Mouse (Mus musculus) G1E (cell line): Measurements from ENCODE around the gene Schip1. TPM values are rescaled to one million over a fixed set of nuclear protein-coding genes. Genes with fewer than 3 reads are reported as not detected.

ENCODE experiments used
- ATAC-seq: 2 replicates; pipeline ENCODE4 v1.8.0; 2016; ENCODE audit warnings: mild to moderate bottlenecking; ENCODE audit not compliant: insufficient number of reproducible peaks, poor library complexity, low FRiP score, severe bottlenecking; ENCODE audit errors: extremely low read depth
- DNase-seq: peaks from one replicate; pipeline ENCODE4 v3.0.0; 2012; ENCODE audit warnings: low spot score
- H3K27me3 ChIP-seq: 2 replicates; pipeline ENCODE4 v1.6.1; 2012; ENCODE audit warnings: mild to moderate bottlenecking, low read length, inconsistent platforms; ENCODE audit not compliant: insufficient read depth
- H3K36me3 ChIP-seq: replicated peaks from 2 replicates; pipeline ENCODE3; 2012; ENCODE audit warnings: mild to moderate bottlenecking, inconsistent platforms
- H3K4me1 ChIP-seq: 2 replicates; pipeline ENCODE4 v1.6.1; 2012; ENCODE audit warnings: low read depth, low read length, inconsistent platforms, mixed read lengths; ENCODE audit not compliant: insufficient read depth
- H3K4me3 ChIP-seq: 2 replicates; pipeline ENCODE4 v1.5.1; 2012; ENCODE audit warnings: low read depth, mild to moderate bottlenecking, inconsistent platforms, low read length, moderate library complexity, mixed read lengths
- H3K9me3 ChIP-seq: replicated peaks from 2 replicates; pipeline ENCODE4 v1.6.1; 2012; ENCODE audit warnings: inconsistent platforms
- CTCF ChIP-seq: IDR thresholded peaks from 2 replicates; pipeline ENCODE4 v1.5.1; 2012; ENCODE audit warnings: low read depth, low read length, inconsistent platforms, mixed read lengths
- GATA1 ChIP-seq: IDR thresholded peaks from 2 replicates; pipeline ENCODE4 v1.6.1; 2012; ENCODE audit warnings: borderline replicate concordance, low read length, inconsistent platforms, mixed read lengths
- GATA2 ChIP-seq: IDR thresholded peaks from 2 replicates; pipeline ENCODE4 v1.6.1; 2012; ENCODE audit warnings: low read depth, low read length, inconsistent platforms, borderline replicate concordance
- POLR2AphosphoS5 ChIP-seq: IDR thresholded peaks from 2 replicates; pipeline ENCODE4 v1.6.1; 2012; ENCODE audit warnings: low read depth, low read length, inconsistent platforms; ENCODE audit not compliant: insufficient replicate concordance
- TAL1 ChIP-seq: conservative IDR thresholded peaks from 2 replicates; pipeline ENCODE4 v1.6.1; 2012; ENCODE audit warnings: low read depth, low read length, inconsistent platforms, mixed read lengths
- polyA plus RNA-seq: library from polyadenylated mRNA; stranded (reverse); fragments of >175 nt; gene quantifications from 2 replicates; pipeline ENCODE4 v1.2.3, GENCODE M21; 2012
- total RNA-seq, 2 experiments: library from RNA; stranded (forward) in 1 of 2; stranded (reverse) in 1 of 2; fragments of 200-1000 nt in 1 of 2; fragments of >200 nt in 1 of 2; fragmentation: Nextera tagmentation in 1 of 2; gene quantifications; 2 replicates each; pipeline ENCODE4 v1.2.3; 2014 to 2017

Gene Schip1
- total and polyA plus RNA-seq, 3 experiments = 0.16 TPM; not detected in 2

GRCm38 (mm10) chr3:68453719-68454455, 389.3 kb downstream of the Schip1 start:
- Histone ChIP-seq H3K4me3 (no peak overlapping the region), H3K4me1 (no peaks in the 10 kb centered on the region)
- no peak for ATAC-seq

GRCm38 (mm10) chr3:68466643-68467042, 402.0 kb downstream of the Schip1 start:
- H3K36me3 ChIP-seq = no peaks in the 10 kb centered on the region

More at GRCm38 (mm10) chr3:68453719-68454455, 389.3 kb downstream of the Schip1 start:
- no peak for DNase-seq
- Histone ChIP-seq H3K36me3 (no peaks in the 10 kb centered on the region), H3K9me3 (peaks cover 8% of the 10 kb centered on the region), H3K27me3 (no peaks in the 10 kb centered on the region)
- no peak for TF ChIP-seq GATA2
- TF ChIP-seq POLR2AphosphoS5 = no peak
- no peak for TF ChIP-seq TAL1
- TF ChIP-seq GATA1 = no peak
- no peak for TF ChIP-seq CTCF

GRCm38 (mm10) chr3:68467941-68468687, 403.5 kb downstream of the Schip1 start:
- Histone ChIP-seq H3K9me3 (peaks cover 24% of the 10 kb centered on the region), H3K4me3 (no peak overlapping the region), H3K36me3 (no peaks in the 10 kb centered on the region), H3K4me1 (no peaks in the 10 kb centered on the region), H3K27me3 (no peaks in the 10 kb centered on the region)
- TF ChIP-seq POLR2AphosphoS5 = no peak
- no peak for TF ChIP-seq CTCF
- TF ChIP-seq TAL1 = no peak
- TF ChIP-seq GATA2 = no peak
- no peak for TF ChIP-seq GATA1
- ATAC-seq (no peak), DNase-seq (no peak)

More at GRCm38 (mm10) chr3:68466643-68467042, 402.0 kb downstream of the Schip1 start:
- no peak for TF ChIP-seq CTCF
- no peak for TF ChIP-seq GATA1
- TF ChIP-seq POLR2AphosphoS5 = no peak
- no peak for TF ChIP-seq TAL1
- no peak for TF ChIP-seq GATA2
- H3K4me3 ChIP-seq = no peak overlapping the region
- no peak for ATAC-seq
- H3K9me3 ChIP-seq = peaks cover 26% of the 10 kb centered on the region
- H3K27me3 ChIP-seq = no peaks in the 10 kb centered on the region
- no peak for DNase-seq
- no peaks in the 10 kb centered on the region for H3K4me1 ChIP-seq

GRCm38 (mm10) chr3:68469643-68470042, 405.0 kb downstream of the Schip1 start:
- H3K4me1 ChIP-seq = no peaks in the 10 kb centered on the region
- peaks cover 30% of the 10 kb centered on the region for H3K9me3 ChIP-seq
- no peaks in the 10 kb centered on the region for H3K27me3 ChIP-seq
- TF ChIP-seq GATA1 = no peak
- TF ChIP-seq POLR2AphosphoS5 = no peak
- TF ChIP-seq CTCF = no peak
- no peak for TF ChIP-seq TAL1
- no peak for TF ChIP-seq GATA2
- H3K36me3 ChIP-seq = no peaks in the 10 kb centered on the region
- H3K4me3 ChIP-seq = no peak overlapping the region
- DNase-seq (no peak), ATAC-seq (no peak)

DNA sequence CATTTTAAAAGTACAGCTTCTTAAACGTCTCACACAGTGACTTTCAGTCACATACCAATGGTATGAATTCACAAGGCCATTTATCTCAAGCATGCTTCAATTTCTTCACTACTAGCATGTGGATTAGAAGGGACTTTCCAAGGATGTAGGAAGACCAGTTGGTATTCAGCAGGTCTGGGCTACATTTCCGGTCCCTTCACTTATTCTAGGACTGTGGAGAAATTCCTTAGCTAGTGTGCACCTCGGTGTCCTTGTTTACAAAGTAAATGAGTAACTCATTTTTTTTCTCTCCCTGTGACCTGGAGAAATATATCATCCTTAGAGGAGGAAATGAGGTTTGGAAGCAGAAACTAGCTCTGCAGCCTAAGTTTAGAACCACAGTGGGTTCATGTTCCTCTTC, 405.5 kb downstream of the Schip1 start:
- H3K36me3 ChIP-seq = no peaks in the 10 kb centered on the region
- DNase-seq = no peak
- ATAC-seq = no peak
- H3K27me3 ChIP-seq = no peaks in the 10 kb centered on the region
- H3K4me1 ChIP-seq = no peaks in the 10 kb centered on the region
- no peak overlapping the region for H3K4me3 ChIP-seq
- no peak for TF ChIP-seq GATA1
- TF ChIP-seq GATA2 = no peak
- no peak for TF ChIP-seq CTCF
- TF ChIP-seq POLR2AphosphoS5 = no peak
- TF ChIP-seq TAL1 = no peak
- peaks cover 31% of the 10 kb centered on the region for H3K9me3 ChIP-seq

DNA sequence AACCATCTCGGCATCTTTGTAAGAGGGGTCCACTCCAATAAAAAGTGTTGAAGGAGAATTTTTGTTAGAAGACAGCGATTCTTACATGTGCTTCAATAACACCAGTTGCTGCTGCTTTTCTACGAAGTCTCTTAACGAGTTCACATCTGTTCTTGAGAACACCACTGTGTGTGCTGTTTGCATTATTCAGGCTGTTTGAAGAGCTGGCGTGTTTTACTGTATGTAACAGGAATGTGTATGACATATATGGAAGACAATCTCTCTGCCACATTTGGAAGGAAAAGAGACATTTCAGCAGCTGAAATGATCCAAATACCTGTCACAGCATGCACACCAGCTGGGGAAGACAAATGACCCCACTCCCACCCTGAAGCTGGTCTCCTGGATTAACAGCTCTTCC, 406.0 kb downstream of the Schip1 start:
- ATAC-seq (no peak), DNase-seq (no peak)
- no peak for TF ChIP-seq GATA1
- no peak for TF ChIP-seq POLR2AphosphoS5
- TF ChIP-seq GATA2 = no peak
- no peak for TF ChIP-seq TAL1
- TF ChIP-seq CTCF = no peak
- Histone ChIP-seq H3K27me3 (no peaks in the 10 kb centered on the region), H3K4me3 (no peak overlapping the region), H3K9me3 (peaks cover 32% of the 10 kb centered on the region), H3K4me1 (no peaks in the 10 kb centered on the region), H3K36me3 (no peaks in the 10 kb centered on the region)
